20 mouse cellular contexts compared by ENCODE assay signal in genomic region chr13:58716584-58716983, GRCm38 (mm10).
"Had no signal": no experiment of that assay in that cellular context is flagged by ENCODE, and none has a peak within 500 bp of the region (broad histone marks: within the 10 kb centered on the region; RNA-seq: fewer than 3 reads in every experiment).

No protein-coding gene starts in this region.

- H3K36me3 ChIP-seq: kidney, embryonic 15.5 days; liver, embryonic 13.5 days; midbrain, embryonic 10.5 days; neural tube, embryonic 12.5 days; neural tube, embryonic 15.5 days had no signal

- DNase-seq: kidney, adult 11 months; kidney, adult 8-10 months; kidney, postnatal 10 days; kidney, postnatal 36 days; liver, embryonic 13.5 days; lung, adult 2 months; lung, postnatal 14 days; lung, postnatal 4 days; midbrain, embryonic 14.5 days; right cerebral cortex, adult 18-20 months; thymus, adult 2 months; thymus, postnatal 14 days; thymus, postnatal 4 days had no signal

- H3K4me1 ChIP-seq: kidney, embryonic 15.5 days; liver, embryonic 13.5 days; megakaryocyte, embryonic 14.5 days; midbrain, embryonic 10.5 days; neural tube, embryonic 12.5 days; neural tube, embryonic 15.5 days had no signal

- H3K9me3 ChIP-seq: kidney, embryonic 15.5 days; midbrain, embryonic 10.5 days; neural tube, embryonic 12.5 days; neural tube, embryonic 15.5 days had no signal

- H3K9ac ChIP-seq: kidney, embryonic 15.5 days; liver, embryonic 13.5 days; neural tube, embryonic 12.5 days; neural tube, embryonic 15.5 days had no signal

- H3K27ac ChIP-seq: kidney, embryonic 15.5 days; left cerebral cortex, adult 2 months; liver, embryonic 13.5 days; midbrain, embryonic 10.5 days; neural tube, embryonic 12.5 days; neural tube, embryonic 15.5 days; stomach, postnatal 0 days had no signal

- H3K4me3 ChIP-seq: kidney, embryonic 15.5 days; left cerebral cortex, adult 2 months; liver, embryonic 13.5 days; megakaryocyte, embryonic 14.5 days; midbrain, embryonic 10.5 days; neural tube, embryonic 12.5 days; neural tube, embryonic 15.5 days had no signal

- H3K27me3 ChIP-seq: kidney, embryonic 15.5 days; liver, embryonic 13.5 days; megakaryocyte, embryonic 14.5 days; neural tube, embryonic 12.5 days; neural tube, embryonic 15.5 days had no signal
